Mouse (Mus musculus): ENCODE measurements at regions not wholly inside any gene's neighbourhood (a gene's known extent, or its start where the extent isn't known, plus 50 kb on each side); places are given as distances from the start of the nearest gene placed in this dataset.

- TF ChIP-seq POLR2A (IDR thresholded peaks at IDR 0.05; ENCODE audit: borderline replicate concordance, insufficient read depth, low read length) (no peak), CTCF (IDR thresholded peaks at IDR 0.05; ENCODE audit: borderline replicate concordance, insufficient read depth, low read depth, low read length) (no peak)
Observed at GRCm38 (mm10) chr8:44844362-44844761, 90.9 kb upstream of the Fat1 start.
